Mouse (Mus musculus) lung, adult 2 months (tissue): ENCODE data around the gene Rdh19.

Experiments
- CTCF ChIP-seq: fragments of 200-500 bp; IDR thresholded peaks from 2 replicates; pipeline ENCODE4 v1.5.1; 2011; ENCODE audit warnings: mild to moderate bottlenecking, low read length, control low read depth; ENCODE audit not compliant: insufficient read depth
- POLR2A ChIP-seq: fragments of 200-500 bp; IDR thresholded peaks from 2 replicates; pipeline ENCODE4 v1.6.1; 2011; ENCODE audit warnings: low read depth, mild to moderate bottlenecking, control low read depth, low read length, borderline replicate concordance; ENCODE audit errors: extremely low read depth

DNA sequence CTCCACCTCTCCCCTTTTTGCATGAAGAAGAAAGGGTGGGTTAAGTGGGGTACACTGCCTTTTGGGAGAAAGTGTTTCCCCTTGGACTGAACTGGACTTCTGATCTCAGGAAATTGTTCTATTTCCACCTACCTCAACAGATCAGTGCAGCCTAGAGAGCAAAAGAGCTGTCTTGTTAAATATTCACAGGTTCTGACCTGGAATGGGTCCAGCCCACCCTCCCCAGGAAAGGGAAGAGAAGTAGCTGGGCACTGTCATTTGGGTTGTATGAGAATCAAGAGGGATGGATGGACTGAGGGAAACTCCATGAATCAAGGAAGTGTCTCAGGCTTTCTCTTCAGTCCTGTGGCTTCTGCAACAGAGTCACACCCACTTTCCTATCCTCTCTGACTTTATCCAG, 15.2 kb downstream of the Rdh19 start:
- no peak for TF ChIP-seq CTCF
- no peak for TF ChIP-seq POLR2A
